Mouse (Mus musculus): ENCODE data around the gene Uckl1.

Gene Uckl1

DNA sequence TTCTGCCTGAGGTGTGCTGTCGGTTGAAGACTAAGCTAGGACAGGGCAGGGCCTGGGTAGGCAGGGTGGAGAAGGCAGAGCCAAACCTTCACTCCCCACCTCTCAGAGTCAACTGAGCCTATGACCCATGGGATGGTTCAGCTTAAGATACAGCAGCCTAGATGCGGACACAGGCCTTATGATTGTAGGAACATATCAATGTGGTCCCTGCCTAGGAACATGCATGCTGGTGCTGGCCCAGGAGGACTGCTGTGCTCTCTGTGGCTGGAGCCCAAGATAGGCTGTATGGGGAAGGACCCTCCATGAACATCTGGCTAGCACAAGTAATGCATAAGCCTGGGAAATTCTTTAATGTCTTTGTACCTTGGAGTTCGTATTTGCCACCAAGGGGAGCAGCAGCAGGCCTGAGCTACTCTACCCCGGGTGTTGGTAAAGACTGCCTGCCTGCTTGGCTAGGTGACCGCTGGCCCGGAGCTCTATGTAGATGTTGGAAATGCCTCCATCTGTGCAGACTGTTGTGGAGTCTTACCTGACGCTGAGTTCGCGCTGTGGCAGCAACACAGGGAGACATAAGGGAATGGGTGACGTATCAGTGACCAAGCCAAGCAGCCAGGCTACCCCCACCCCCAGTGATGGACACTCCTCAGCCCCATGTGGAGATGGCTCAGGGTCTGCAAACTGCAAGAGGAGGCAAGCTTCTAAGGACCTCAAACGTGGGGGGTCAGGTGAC is 12.6 kb downstream of the Uckl1 start:
- DNase-seq = no peak

DNA sequence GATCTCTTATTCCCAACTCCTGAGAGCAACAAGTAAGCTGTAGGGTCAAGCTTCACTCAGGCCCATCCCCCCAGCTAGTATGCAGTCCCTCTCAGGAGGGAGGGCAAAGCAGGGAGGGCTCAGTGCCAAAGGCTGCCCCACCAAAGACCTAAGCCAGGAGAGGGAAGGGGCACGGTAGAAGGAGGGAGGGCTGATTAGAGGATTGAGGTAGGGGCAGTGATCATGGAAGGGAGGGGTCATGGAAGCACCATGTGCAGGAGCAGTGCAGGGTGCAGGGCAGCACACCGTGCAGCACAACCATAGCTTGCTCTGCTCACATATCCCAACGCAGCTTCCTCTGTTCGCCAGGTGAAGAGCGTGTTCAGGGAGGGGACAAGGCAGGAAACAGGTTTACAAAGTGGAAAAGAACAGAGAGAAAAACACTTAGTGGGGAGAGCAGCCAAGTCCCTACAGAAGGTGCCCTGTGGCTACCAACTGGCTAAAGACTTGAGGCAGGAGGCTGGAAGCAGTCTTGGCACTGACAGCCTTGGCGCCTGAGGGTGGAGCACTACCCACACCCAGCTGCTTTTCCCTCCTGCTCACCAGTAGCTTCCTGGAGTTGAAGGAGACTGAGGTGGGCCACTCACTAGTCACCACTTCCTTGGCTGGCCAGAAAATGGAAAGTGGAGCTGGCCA is 13.6 kb downstream of the Uckl1 start:
- DNase-seq = no peak

DNA sequence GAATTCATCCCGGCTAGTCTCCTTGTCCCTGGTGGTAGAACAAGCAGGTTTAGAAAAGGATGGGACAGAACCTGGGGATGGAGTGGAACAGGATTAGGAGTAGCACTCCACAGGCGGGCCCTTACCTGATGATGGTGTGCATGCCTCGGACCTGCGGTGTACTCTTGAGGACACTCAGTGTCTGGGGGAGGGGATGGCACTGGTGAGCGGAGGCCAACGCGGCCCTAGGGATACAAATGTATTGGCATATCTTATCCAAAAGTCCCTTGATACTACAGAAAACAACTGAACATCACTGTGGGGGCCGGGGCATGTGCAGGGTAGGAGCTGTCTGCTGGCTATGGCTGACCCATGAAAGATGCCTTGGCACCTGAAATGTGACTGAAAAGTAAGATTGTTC is 14.3 kb downstream of the Uckl1 start:
- DNase-seq = no peak

DNA sequence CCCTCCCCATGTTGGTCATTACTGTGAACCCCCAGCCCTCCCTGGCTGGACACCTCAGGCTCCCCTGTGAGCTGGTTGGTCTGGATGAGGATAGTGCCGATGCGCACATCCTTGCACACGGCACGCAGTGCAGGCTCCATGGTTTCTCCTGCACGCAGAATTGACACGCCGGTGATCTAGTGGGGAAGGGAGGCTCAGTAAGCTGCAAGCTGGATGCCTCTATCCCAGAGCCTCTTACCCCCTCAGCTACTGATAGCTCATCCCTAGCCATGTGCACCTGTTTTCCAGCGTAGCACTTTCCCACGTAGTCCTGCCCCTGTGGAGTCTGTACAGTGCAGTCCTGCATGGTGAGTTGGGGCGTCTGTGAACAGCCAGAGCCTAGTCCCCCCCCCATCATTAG is 14.8 kb downstream of the Uckl1 start:
- no peak for DNase-seq

DNA sequence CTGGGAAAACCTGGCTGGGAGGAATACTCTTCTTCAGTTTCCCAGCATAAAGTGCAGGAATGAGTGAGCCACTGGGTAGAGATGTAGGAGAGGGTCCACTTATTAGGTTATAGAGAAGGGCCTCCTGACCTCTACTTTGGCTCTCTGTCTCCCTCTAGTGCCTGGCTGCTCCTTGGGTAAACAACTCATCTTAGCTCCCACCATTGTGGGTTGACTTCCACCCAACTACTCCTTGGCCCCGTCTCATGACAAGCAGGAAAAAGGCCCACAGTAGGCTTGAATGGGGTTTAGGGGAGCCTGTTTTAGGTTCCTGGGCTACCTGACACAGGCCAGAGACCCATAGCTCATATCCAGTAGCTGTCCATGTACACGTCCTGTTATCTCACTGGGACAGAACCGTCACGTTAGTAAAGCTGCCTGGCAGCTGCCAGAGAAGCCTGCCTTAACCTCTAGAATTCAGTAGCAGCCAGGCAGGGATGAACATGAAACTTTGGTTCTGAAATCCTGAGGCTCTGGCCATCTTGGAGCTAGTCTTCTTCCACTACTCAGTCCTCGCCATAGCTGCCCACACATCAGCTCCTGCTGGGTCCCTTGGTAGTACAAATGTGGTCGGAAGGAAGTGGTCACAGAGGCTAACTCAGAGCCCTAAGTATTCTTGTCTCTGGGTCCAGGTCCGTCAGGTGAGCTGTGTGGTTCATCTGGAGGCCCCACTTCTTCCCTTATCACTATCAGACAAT is 16.3 kb downstream of the Uckl1 start:
- DNase-seq = peak; percentile 55

DNA sequence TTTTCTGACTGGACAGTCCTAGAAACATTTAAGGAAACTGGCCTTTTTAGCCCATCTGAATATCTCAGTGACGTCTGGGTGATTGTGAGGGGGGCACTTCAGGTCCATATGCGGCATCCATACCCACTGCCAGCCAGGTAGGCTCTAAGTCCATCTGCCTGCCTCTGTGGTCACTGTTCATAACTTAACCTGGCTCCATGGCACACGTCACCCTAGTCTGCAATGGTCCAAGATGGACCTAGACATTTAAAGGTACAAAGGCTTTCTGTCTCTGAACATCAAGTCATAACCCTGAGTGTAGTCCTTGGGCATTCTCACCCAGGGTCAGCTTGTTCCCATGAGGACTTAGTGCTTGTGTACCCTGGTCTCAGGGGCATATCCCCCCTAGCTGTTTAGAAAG is 17.4 kb downstream of the Uckl1 start:
- DNase-seq = no peak

DNA sequence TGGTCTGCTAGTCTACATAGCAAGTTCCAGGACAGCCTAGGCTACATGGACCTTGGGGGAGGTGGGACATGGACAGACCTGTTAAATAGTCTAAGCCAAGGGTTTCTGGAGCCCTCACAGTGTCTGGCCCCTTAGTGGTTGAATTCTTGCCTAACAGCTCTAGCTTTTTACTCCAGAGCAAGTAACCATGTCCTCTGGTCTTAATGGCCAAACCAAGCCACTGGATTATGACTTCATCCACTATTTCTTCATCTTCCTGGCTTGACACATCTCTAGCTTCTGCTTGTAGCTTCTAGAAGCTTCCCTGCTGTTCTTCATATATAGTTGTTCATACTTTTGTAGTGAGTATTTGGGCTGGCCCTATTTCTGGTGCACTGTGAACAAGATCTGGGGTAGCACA is 30.9 kb downstream of the Uckl1 start:
- no peak for DNase-seq

DNA sequence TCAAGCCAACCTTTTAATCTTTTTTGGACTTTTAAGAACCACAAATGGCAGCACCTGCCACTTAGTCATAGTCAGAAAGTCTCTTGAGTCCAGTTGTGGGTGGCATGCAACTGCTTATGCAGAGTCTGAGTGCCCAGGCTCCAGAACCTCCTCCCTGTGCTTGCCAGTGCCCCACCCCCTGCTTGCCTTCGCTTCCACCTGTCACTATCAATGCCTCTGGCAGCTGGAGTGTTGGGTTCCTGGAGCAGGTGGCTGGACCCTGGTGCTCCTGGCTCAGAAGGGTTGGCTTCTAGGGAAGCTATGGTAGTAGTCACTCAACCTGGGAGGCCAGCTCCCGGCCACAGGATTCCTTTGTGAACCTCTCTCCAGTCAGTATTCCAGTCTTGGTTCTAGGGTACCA is 34.5 kb downstream of the Uckl1 start:
- DNase-seq = no peak

DNA sequence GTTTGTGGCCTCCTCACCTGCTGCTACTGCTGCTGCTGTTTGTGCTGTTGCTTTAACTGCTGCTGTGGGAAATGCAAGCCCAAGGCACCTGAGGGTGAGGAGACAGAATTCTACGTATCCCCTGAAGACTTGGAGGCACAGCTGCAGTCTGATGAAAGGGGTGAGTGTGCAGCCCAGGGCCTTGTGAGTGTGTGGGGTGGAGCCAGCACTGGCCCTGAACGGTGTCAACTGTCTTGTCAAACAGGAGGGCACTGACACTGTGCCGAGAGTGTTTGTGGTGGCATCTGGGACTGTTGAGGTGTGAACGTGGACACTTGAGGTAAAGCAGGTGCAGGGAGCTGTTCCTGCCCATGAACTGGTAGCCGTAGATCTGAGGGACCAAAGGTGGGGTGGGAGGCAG is 36.0 kb downstream of the Uckl1 start:
- no peak for DNase-seq

DNA sequence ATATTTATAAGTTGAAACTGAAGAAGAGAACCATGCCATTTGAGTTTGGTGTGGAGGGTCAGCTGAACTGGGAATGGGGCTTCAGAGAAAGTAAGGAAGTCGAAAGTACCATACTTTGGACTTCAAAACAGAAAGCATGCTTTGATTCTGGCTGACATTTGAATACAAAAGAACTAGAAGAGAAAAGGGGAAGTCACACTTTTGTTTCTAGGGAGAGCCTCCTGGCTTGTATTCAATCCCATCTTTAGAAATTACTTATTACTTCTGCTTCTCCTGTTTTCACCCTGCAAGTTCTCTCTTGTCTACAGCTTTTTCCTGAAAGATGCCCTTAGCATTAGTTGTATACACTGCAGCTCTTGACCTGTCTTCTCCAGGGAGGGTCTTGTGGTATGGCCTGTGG is 36.5 kb downstream of the Uckl1 start:
- DNase-seq = no peak

DNA sequence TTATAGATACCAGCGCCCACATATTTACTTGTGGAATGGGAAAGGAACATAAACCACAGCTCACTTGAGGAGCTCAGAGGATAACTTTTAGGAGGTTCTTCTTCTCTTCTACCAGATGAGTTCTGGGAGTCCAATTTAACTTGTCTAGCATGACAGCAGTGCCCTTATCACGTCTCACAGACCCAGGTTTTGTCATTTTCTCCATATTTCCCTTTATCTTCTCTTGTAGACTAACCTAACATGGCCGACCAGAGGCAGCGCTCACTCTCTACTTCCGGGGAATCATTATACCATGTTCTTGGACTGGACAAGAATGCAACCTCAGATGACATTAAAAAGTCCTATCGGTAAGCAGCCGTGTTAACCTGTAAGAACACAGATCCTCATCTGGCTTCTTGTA is 38.5 kb downstream of the Uckl1 start:
- DNase-seq = no peak

DNA sequence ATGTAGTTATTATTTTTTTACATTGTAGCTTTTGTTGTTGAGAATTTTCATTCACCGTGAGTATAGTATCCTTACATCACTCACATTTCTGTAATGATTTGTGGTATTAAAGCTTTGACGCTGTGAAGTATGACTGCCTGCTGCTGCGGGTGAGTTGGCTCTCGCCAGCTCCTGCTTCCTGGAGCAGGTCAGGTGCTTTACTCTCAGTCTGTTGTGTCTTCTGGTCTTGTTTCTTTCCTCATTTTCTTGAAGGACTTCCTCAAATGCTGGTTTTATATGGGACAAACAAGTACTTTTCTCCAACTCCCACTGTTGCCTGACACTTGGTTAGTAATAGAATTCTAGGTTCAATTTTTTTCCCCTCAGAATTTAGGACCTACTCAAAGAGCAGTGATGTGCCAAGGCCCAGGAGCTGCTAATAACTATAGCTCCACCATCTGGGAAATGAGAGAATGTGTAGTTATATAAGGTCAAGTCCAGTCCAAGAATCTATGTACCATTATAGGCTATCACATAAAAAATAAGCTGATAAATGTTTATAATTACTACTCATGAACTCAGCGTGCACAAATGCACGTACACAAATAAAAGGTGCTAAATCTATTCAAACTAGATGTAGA is 42.8 kb downstream of the Uckl1 start:
- no peak for DNase-seq

DNA sequence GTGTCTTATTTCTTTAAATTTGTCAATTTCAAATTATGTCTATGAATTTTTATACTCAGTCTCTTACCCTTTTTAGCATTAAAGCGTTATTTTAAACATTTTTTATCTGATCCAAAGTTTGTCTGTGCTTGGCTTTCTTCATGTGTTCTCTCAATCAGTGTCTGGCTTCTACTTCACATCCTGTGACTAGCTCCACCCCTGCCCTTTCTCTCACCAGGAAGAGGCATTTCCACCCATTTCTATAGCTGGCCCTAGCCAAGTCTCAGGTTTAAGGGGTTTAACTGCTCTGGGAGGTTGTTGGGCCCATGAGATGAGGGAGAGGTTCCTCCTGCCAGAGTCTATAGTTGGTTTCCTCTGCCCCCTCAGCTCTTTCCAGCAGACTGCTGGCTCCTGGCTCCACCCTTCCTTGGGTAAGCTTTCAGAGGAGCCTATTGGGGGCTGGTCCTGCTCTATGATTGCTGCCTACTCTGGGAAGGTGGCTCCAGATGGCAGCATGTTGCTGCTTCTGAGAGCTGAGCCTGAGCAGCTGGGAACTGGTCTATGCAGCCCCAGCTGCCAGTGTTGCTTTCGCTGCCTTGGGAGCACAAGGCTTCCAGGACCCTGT is 47.1 kb downstream of the Uckl1 start:
- no peak for DNase-seq

DNA sequence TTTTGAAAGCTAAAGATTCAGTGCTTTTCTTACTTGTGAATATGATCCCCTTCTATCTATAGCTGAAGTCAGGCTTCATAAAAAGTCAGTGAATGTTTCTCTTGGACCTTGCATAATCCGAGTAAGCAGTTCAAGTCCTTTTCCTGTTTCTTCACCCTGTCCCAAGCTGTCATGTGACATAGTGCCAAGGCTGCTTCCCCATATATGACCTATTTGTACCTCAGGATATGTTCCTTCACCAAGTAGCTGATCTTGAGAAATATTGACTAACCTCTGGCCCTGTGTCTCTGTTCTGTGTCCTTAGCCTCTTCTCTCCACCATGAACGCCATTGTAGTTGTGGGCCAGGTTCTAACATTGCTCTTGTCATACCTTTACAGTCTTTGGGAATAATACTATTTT is 48.3 kb downstream of the Uckl1 start:
- DNase-seq = no peak

DNA sequence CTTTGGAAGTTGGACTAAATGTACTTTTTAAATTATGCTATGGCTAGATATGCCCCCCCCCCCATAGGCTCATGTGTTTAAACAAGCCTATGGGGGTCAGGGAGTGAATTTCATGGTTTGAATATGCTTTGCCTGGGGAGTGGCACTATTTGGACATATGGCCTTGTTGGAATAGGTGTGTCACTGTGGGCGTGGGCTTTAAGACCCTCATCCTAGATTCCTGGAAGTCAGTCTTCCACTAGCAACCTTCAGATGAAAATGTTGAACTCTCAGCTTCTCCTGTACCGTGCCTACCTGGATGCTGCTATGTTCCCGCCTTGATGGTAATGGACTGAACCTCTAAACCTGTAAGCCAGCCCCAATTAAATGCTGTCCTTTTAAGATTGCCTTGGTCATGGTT is 52.1 kb downstream of the Uckl1 start:
- DNase-seq = no peak

DNA sequence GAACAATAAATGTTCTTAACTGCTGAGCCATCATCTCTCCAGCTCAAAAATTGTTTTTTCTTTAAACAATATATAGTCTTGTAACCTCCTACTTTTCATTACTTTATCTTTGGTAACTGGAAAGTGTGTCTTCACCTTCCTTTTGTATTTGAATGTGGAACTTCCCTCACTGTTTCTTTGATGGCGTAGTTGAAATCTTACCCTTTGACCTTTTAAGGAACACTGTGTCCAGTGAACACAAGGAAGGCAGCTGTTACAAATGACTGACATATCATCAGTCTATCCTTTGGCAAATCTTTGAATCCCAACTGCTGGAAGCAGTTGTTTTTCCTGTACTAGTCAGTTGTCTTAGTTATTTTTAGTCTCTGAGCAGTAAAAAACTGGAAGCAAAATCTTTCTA is 55.6 kb downstream of the Uckl1 start:
- no peak for DNase-seq

DNA sequence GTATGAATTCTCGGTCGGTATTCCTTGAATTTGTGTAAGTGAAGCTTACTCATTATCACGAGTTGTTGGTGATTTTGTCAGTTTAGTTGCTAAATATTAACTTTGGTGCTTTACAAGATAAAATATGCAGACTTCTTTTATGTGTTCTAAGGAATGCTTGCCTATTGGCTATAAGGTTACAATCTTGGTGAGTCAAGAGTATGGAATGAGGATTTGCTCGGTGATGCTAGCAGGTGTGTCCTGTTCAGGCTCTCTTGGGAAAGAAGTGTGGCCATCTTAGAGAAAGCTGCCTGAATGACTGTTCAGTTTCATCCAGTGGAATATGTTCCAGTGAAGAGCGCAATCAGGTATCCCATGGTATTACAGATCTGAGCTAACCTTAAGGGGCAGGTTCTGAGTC is 59.2 kb downstream of the Uckl1 start:
- DNase-seq = no peak

DNA sequence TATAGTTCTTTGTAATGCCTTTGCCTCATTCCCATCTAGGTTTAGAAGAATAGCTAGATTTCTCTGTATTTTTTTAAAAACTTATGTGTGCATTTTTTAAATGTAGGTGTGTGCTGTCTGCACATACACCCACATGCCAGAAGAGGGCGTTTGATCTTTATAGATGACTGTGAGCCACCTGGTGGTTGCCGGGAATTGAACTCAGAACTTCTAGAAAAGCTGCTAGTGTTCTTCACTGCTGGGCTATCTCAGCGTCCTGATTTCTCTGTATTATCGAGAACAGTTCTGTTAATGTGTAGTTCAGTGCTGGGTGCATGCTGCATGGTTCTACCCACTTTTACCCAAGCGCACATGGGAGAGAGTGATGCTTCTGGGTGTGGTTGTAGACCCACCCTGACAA is 61.9 kb downstream of the Uckl1 start:
- peak; percentile 24 for DNase-seq

DNA sequence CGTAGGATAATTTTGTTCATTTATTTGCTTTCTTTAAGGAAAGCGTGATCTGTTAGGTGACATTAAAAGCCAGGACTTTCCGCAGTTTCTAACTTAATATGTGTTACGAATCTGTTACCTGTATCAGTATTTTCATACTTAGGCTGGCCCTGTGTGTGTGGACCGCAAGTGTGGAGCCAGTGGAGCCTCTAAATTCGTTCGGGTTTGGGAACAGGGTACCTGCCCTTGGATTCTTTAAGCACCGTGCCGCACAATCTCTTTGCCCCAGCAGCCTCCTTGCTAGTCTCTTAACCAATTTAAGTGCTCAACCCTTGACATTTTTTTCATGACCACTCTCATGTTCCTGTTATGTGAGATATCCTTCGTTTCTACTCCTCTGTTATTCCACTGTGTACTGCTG is 63.2 kb downstream of the Uckl1 start:
- no peak for DNase-seq

DNA sequence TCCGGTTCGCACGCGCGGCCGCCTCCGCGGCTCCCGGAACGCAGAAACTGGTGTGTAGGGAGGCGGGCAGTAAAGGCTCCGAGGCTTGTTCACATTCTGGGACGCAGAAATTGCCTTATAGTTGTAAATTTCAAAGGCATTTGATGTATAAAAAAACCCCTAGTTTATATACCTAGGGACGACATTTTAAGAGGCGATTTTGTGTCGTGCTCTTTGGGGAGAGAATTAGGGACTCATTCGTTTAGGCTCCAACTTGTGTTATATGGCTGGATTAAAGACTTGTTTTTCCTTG is 63.8 kb downstream of the Uckl1 start:
- no peak for DNase-seq

DNA sequence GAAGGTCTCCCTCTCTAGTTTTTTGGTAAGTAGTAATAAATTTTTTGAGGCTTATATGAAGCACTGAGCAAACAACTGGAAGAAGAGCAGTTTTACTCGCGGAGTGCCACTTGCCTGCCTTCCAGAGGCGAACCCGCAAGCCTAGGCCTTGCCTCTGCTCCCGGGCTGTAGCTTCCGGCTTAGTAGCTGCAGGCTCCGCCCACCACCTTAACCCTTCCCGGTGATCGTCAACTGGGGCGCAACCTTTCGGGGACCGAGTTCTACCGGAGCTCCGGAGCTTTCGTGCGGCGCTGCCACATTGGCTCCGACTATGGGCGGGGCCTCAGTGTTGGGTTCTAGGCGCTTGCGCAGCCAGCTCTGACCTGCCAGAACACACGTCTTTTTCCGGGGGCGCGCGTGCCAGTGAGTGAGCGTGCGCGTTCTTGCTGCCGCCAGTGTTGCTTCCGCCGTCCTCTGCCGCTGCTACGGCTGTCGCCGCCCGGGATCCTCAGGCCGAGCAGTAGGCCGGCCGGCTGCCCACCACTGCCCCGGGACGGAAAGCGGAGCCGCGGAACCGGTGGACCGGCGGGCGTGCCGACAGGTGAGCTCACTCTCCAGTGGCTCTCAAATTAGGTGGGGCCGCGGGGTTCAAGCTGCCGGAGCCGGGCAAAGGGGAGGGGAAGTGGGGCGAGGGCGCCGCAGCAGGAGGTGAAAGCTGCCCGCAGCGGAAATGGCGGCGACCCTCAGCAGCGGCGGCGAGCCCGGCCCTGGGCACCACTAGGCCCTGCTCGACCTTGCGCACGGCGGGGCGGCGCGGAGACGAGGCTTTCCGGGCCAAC is 64.4 kb downstream of the Uckl1 start, which contains the start of gene Dnajc5:
Gene Dnajc5, plus strand, starts transcription at position 368 of the 818 bp plus-strand sequence.
- DNase-seq = peak; percentile 98

DNA sequence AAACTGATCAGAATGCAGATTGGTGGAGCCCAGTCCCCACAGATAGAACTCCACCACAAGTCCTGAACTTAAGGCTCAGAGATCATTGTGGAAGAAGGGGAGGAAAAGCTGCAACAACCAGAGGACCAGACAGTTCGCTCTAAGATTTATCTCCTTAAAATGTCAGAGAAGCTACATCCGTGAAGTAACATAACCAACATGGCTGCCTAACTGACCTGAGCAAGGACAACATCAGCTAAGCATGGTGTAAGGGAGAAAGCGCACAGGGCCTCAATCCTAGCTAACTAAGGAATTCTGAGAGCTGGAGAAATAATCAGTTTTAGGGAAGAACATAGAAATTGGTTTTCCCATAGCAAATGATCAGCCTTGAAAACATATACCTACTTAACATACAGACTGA is 65.5 kb downstream of the Uckl1 start:
- DNase-seq = no peak

All from kidney, adult 18-20 months (tissue).